19 mouse cellular contexts compared by ENCODE assay signal in genomic region chr17:80166346-80166745, GRCm38 (mm10). TPM values are rescaled to one million over a fixed set of nuclear protein-coding genes. Genes with fewer than 3 reads are reported as not detected.
DNase-seq lines count a peak whose midpoint lies in the region; ATAC-seq and TF ChIP-seq lines count a peak whose summit lies in the region.
"Had no signal": no experiment of that assay in that cellular context is flagged by ENCODE, and none has a peak within 500 bp of the region (broad histone marks: within the 10 kb centered on the region; RNA-seq: fewer than 3 reads in every experiment).

No protein-coding gene starts in this region.

- peaks cover 33% of the 10 kb centered on the region for H3K4me1 ChIP-seq in forebrain, embryonic 15.5 days
- H3K4me1 ChIP-seq in forebrain, embryonic 13.5 days, result peaks cover 19% of the 10 kb centered on the region
- H3K4me1 ChIP-seq in heart, postnatal 0 days (ENCODE audit: control insufficient read depth, insufficient read depth), result peaks cover 10% of the 10 kb centered on the region
- H3K4me1 ChIP-seq in cortical plate, adult 2 months (ENCODE audit: control insufficient read depth, insufficient read depth, low read length), result peaks cover 16% of the 10 kb centered on the region
- H3K4me1 ChIP-seq in hindbrain, embryonic 16.5 days (ENCODE audit: control insufficient read depth, insufficient read depth, low read depth, low read length), result peaks cover 25% of the 10 kb centered on the region

- H3K27ac ChIP-seq in forebrain, embryonic 15.5 days (replicated peaks), result peak overlapping the region; percentile 73
- H3K27ac ChIP-seq in forebrain, embryonic 13.5 days, result no peak overlapping the region
- peak overlapping the region; percentile 49 for H3K27ac ChIP-seq in heart, postnatal 0 days (ENCODE audit: low read depth)
- peak overlapping the region; percentile 27; the same call in 1 of the 2 replicates for H3K27ac ChIP-seq in cortical plate, adult 2 months (ENCODE audit: insufficient read depth, low read length)
- no peak overlapping the region for H3K27ac ChIP-seq in hindbrain, embryonic 16.5 days (ENCODE audit: low read depth, low read length)
- H3K27ac ChIP-seq: kidney, embryonic 15.5 days; limb, embryonic 13.5 days; macrophage; midbrain, embryonic 12.5 days had no signal

- TF ChIP-seq POLR2A in cortical plate, adult 2 months (IDR thresholded peaks at IDR 0.05; ENCODE audit: extremely low read depth, insufficient read depth, low read length), result no peak

- no peaks in the 10 kb centered on the region for H3K27me3 ChIP-seq in forebrain, embryonic 15.5 days
- H3K27me3 ChIP-seq in forebrain, embryonic 13.5 days, result no peaks in the 10 kb centered on the region
- no peaks in the 10 kb centered on the region for H3K27me3 ChIP-seq in heart, postnatal 0 days (ENCODE audit: control insufficient read depth, insufficient read depth, low read length)
- H3K27me3 ChIP-seq in hindbrain, embryonic 16.5 days (replicated peaks; ENCODE audit: control insufficient read depth, insufficient read depth, low read length), result no peaks in the 10 kb centered on the region
- H3K27me3 ChIP-seq: kidney, embryonic 15.5 days; limb, embryonic 13.5 days; midbrain, embryonic 12.5 days; neural tube, embryonic 15.5 days had no signal

- TF ChIP-seq EP300 in heart, postnatal 0 days (IDR thresholded peaks at IDR 0.05; ENCODE audit: low read depth), result no peak

- H3K9ac ChIP-seq in forebrain, embryonic 15.5 days (replicated peaks), result no peak overlapping the region
- H3K9ac ChIP-seq in forebrain, embryonic 13.5 days, result no peak overlapping the region
- H3K9ac ChIP-seq in heart, postnatal 0 days (replicated peaks; ENCODE audit: low read depth, low read length), result no peak overlapping the region
- H3K9ac ChIP-seq in hindbrain, embryonic 16.5 days (ENCODE audit: low read depth, low read length), result no peak overlapping the region
- H3K9ac ChIP-seq: kidney, embryonic 15.5 days; limb, embryonic 13.5 days; midbrain, embryonic 12.5 days; neural tube, embryonic 15.5 days had no signal

- intact Hi-C loops in heart, postnatal 25 days (cut with DNase I), result no loop called here

- ATAC-seq in forebrain, embryonic 15.5 days (replicated peaks), result no peak
- no peak for ATAC-seq in forebrain, embryonic 13.5 days
- ATAC-seq in heart, postnatal 0 days (ENCODE audit: insufficient read depth, low read depth), result no peak
- no peak for ATAC-seq in erythroid progenitor cell, adult 5-6 weeks (replicated peaks; ENCODE audit: low FRiP score, poor library complexity, severe bottlenecking)
- no peak for ATAC-seq in hindbrain, embryonic 16.5 days
- ATAC-seq: inflammation-experienced regulatory T-cells, adult 6 months had no signal

- TF ChIP-seq CTCF in heart, postnatal 0 days (IDR thresholded peaks at IDR 0.05; ENCODE audit: low read depth), result no peak
- no peak for TF ChIP-seq CTCF in cortical plate, adult 2 months (IDR thresholded peaks at IDR 0.05; ENCODE audit: extremely low read depth, insufficient read depth, low read length)

- no peak for DNase-seq in heart, postnatal 0 days (ENCODE audit: low spot score)
- no peak for DNase-seq in heart, postnatal 25 days (ENCODE audit: low spot score)
- DNase-seq in brain, adult 2 months (ENCODE audit: low read depth, low spot score), result peak; percentile 72
- DNase-seq: retina, postnatal 1 day; thymus, postnatal 36 days had no signal

- H3K4me3 ChIP-seq in forebrain, embryonic 15.5 days, result no peak overlapping the region
- no peak overlapping the region for H3K4me3 ChIP-seq in forebrain, embryonic 13.5 days
- H3K4me3 ChIP-seq in heart, postnatal 0 days (ENCODE audit: low read depth, low read length), result no peak overlapping the region
- no peak overlapping the region for H3K4me3 ChIP-seq in cortical plate, adult 2 months (ENCODE audit: insufficient read depth, low read length)
- H3K4me3 ChIP-seq in hindbrain, embryonic 16.5 days (ENCODE audit: low read length), result no peak overlapping the region
- H3K4me3 ChIP-seq: kidney, embryonic 15.5 days; limb, embryonic 13.5 days; midbrain, embryonic 12.5 days; neural tube, embryonic 15.5 days had no signal

- H3K36me3 ChIP-seq in forebrain, embryonic 15.5 days, result no peaks in the 10 kb centered on the region
- no peaks in the 10 kb centered on the region for H3K36me3 ChIP-seq in forebrain, embryonic 13.5 days (ENCODE audit: poor library complexity, severe bottlenecking)
- H3K36me3 ChIP-seq in heart, postnatal 0 days (replicated peaks; ENCODE audit: control insufficient read depth, insufficient read depth, low read length), result no peaks in the 10 kb centered on the region
- H3K36me3 ChIP-seq in hindbrain, embryonic 16.5 days (ENCODE audit: control insufficient read depth, insufficient read depth, low read length), result no peaks in the 10 kb centered on the region
- H3K36me3 ChIP-seq: kidney, embryonic 15.5 days; limb, embryonic 13.5 days; midbrain, embryonic 12.5 days; neural tube, embryonic 15.5 days had no signal

- 72% methylated on average over 6 of the region's 6 CpGs for WGBS in forebrain, embryonic 15.5 days
- WGBS in forebrain, embryonic 13.5 days, result 90% methylated on average over 6 of the region's 6 CpGs
- 80% methylated on average over 6 of the region's 6 CpGs for WGBS in heart, postnatal 0 days
- WGBS in hindbrain, embryonic 16.5 days, result 79% methylated on average over 6 of the region's 6 CpGs

- no peaks in the 10 kb centered on the region for H3K9me3 ChIP-seq in forebrain, embryonic 15.5 days
- no peaks in the 10 kb centered on the region for H3K9me3 ChIP-seq in forebrain, embryonic 13.5 days (replicated peaks)
- no peaks in the 10 kb centered on the region for H3K9me3 ChIP-seq in heart, postnatal 0 days (replicated peaks; ENCODE audit: control insufficient read depth, low read length)
- no peaks in the 10 kb centered on the region for H3K9me3 ChIP-seq in hindbrain, embryonic 16.5 days (ENCODE audit: control insufficient read depth, low read length)
- H3K9me3 ChIP-seq: kidney, embryonic 15.5 days; limb, embryonic 13.5 days; midbrain, embryonic 12.5 days; neural tube, embryonic 15.5 days had no signal

- no peak overlapping the region for H3K4me2 ChIP-seq in forebrain, embryonic 15.5 days (replicated peaks)
- no peak overlapping the region for H3K4me2 ChIP-seq in forebrain, embryonic 13.5 days
- H3K4me2 ChIP-seq in heart, postnatal 0 days (ENCODE audit: low read depth, low read length), result no peak overlapping the region
- H3K4me2 ChIP-seq in hindbrain, embryonic 16.5 days (ENCODE audit: low read length), result no peak overlapping the region
- H3K4me2 ChIP-seq: kidney, embryonic 15.5 days; limb, embryonic 13.5 days; midbrain, embryonic 12.5 days; neural tube, embryonic 15.5 days had no signal

RNA-seq across cellular contexts. Expression of gene Galm, which starts 39.1 kb away (rescaled TPM):
- polyA plus RNA-seq in forebrain, embryonic 15.5 days (2015; fragmentation: Nextera tagmentation; extraction: Ambion mirVana), result 2.0 and 2.4 TPM in 2 replicates
- 3.4 and 4.6 TPM in 2 replicates for polyA plus RNA-seq in forebrain, embryonic 13.5 days (2015; fragmentation: Nextera tagmentation; extraction: Ambion mirVana)
- total RNA-seq in heart, postnatal 0 days (2014; rRNA removed; ENCODE audit: low replicate concordance), result 15.4 and 19.7 TPM in 2 replicates
- polyA plus RNA-seq in heart, postnatal 0 days (2015; fragmentation: Nextera tagmentation; extraction: Ambion mirVana), result 9.6 and 10.7 TPM in 2 replicates
- total RNA-seq in heart, postnatal 25 days (2021), result 10 to 100 TPM; 14.1 to 14.5 TPM
- 2.2 and 2.4 TPM in 2 replicates for polyA plus RNA-seq in cortical plate, adult 2 months (2012; rRNA removed)
- 3.6 TPM in 1 of 2 replicates, not detected in the other for total RNA-seq in erythroid progenitor cell, adult 5-6 weeks (2015; ENCODE audit: low replicate concordance)
- 0.53 and 1.2 TPM in 2 replicates for total RNA-seq in erythroid progenitor cell, adult 5-6 weeks (2017; ENCODE audit: low replicate concordance)
- 2.8 and 3.7 TPM in 2 replicates for polyA plus RNA-seq in hindbrain, embryonic 16.5 days (2015; fragmentation: Nextera tagmentation; extraction: Ambion mirVana)

RNA-seq across cellular contexts. Expression of gene Srsf7, which starts 40.8 kb away (rescaled TPM):
- polyA plus RNA-seq in forebrain, embryonic 15.5 days (2015; fragmentation: Nextera tagmentation; extraction: Ambion mirVana), result 583 TPM in 2 replicates
- 747 and 755 TPM in 2 replicates for polyA plus RNA-seq in forebrain, embryonic 13.5 days (2015; fragmentation: Nextera tagmentation; extraction: Ambion mirVana)
- total RNA-seq in heart, postnatal 0 days (2014; rRNA removed; ENCODE audit: low replicate concordance), result 84.3 and 86.2 TPM in 2 replicates
- polyA plus RNA-seq in heart, postnatal 0 days (2015; fragmentation: Nextera tagmentation; extraction: Ambion mirVana), result 151 and 154 TPM in 2 replicates
- 10 to 100 TPM; 36.9 to 41.9 TPM for total RNA-seq in heart, postnatal 25 days (2021)
- 136 and 137 TPM in 2 replicates for polyA plus RNA-seq in cortical plate, adult 2 months (2012; rRNA removed)
- total RNA-seq in erythroid progenitor cell, adult 5-6 weeks (2015; ENCODE audit: low replicate concordance), result 167 and 184 TPM in 2 replicates
- 125 and 132 TPM in 2 replicates for total RNA-seq in erythroid progenitor cell, adult 5-6 weeks (2017; ENCODE audit: low replicate concordance)
- 356 and 367 TPM in 2 replicates for polyA plus RNA-seq in hindbrain, embryonic 16.5 days (2015; fragmentation: Nextera tagmentation; extraction: Ambion mirVana)

RNA-seq across cellular contexts. Expression of gene Ttc39d, which starts 40.9 kb away (rescaled TPM):
- polyA plus RNA-seq in forebrain, embryonic 15.5 days (2015; fragmentation: Nextera tagmentation; extraction: Ambion mirVana), result 0.14 TPM in 1 of 2 replicates, not detected in the other
- 0.11 and 0.13 TPM in 2 replicates for polyA plus RNA-seq in forebrain, embryonic 13.5 days (2015; fragmentation: Nextera tagmentation; extraction: Ambion mirVana)
- total RNA-seq in heart, postnatal 0 days (2014; rRNA removed; ENCODE audit: low replicate concordance), result 1.0 TPM in 1 of 2 replicates, not detected in the other
- 0.05 and 0.08 TPM in 2 replicates for polyA plus RNA-seq in heart, postnatal 0 days (2015; fragmentation: Nextera tagmentation; extraction: Ambion mirVana)
- not detected for total RNA-seq in heart, postnatal 25 days (2021)
- polyA plus RNA-seq in cortical plate, adult 2 months (2012; rRNA removed), result 0.08 and 0.11 TPM in 2 replicates
- total RNA-seq in erythroid progenitor cell, adult 5-6 weeks (2015; ENCODE audit: low replicate concordance), result not detected in 2 replicates
- total RNA-seq in erythroid progenitor cell, adult 5-6 weeks (2017; ENCODE audit: low replicate concordance), result not detected in 2 replicates
- polyA plus RNA-seq in hindbrain, embryonic 16.5 days (2015; fragmentation: Nextera tagmentation; extraction: Ambion mirVana), result 0.10 and 0.19 TPM in 2 replicates
- total RNA-seq: heart, postnatal 36 days had no signal
- polyA plus RNA-seq: inflammation-experienced regulatory T-cells, adult 6 months; liver, embryonic 16.5 days; macrophage; spleen, adult 2 months had no signal

RNA-seq across cellular contexts. Expression of gene Gemin6, which starts 57.9 kb away (rescaled TPM):
- polyA plus RNA-seq in forebrain, embryonic 15.5 days (2015; fragmentation: Nextera tagmentation; extraction: Ambion mirVana), result 24.9 and 25.8 TPM in 2 replicates
- polyA plus RNA-seq in forebrain, embryonic 13.5 days (2015; fragmentation: Nextera tagmentation; extraction: Ambion mirVana), result 33.6 and 35.8 TPM in 2 replicates
- total RNA-seq in heart, postnatal 0 days (2014; rRNA removed; ENCODE audit: low replicate concordance), result 0.54 and 4.7 TPM in 2 replicates
- 13.3 and 14.6 TPM in 2 replicates for polyA plus RNA-seq in heart, postnatal 0 days (2015; fragmentation: Nextera tagmentation; extraction: Ambion mirVana)
- 1 to 10 TPM; 3.1 to 4.0 TPM for total RNA-seq in heart, postnatal 25 days (2021)
- polyA plus RNA-seq in cortical plate, adult 2 months (2012; rRNA removed), result 7.6 and 8.0 TPM in 2 replicates
- total RNA-seq in erythroid progenitor cell, adult 5-6 weeks (2015; ENCODE audit: low replicate concordance), result 5.9 and 14.1 TPM in 2 replicates
- 11.8 and 14.0 TPM in 2 replicates for total RNA-seq in erythroid progenitor cell, adult 5-6 weeks (2017; ENCODE audit: low replicate concordance)
- polyA plus RNA-seq in hindbrain, embryonic 16.5 days (2015; fragmentation: Nextera tagmentation; extraction: Ambion mirVana), result 20.0 and 20.8 TPM in 2 replicates

Comparison
In these comparisons a context has a peak if more than half of its experiments do, and no peak if none do; other contexts are left out.
1. H3K27ac ChIP-seq: peak in forebrain, embryonic 15.5 days (single experiment), heart, postnatal 0 days (single experiment) and cortical plate, adult 2 months (single experiment); none in forebrain, embryonic 13.5 days (single experiment) and hindbrain, embryonic 16.5 days (single experiment).